Mouse (Mus musculus) kidney, postnatal 14 days (tissue): ENCODE measurements around the gene Sdhd.
"Not testable (repeated sequence)": the region's sequence is repeated elsewhere in the genome, so short reads cannot be mapped to it uniquely, and the experiment has no call there.

Experiments used
- DNase-seq: peaks from one replicate; pipeline ENCODE4 v3.0.0; 2022; ENCODE audit warnings: mixed read lengths

Sdhd gene

GRCm38 (mm10) chr9:50603189-50603997, at the start of gene Sdhd, which contains the start of gene Timm8b:
Gene Sdhd, minus strand, starts transcription at chr9:50603812.
Gene Timm8b, plus strand, starts transcription at chr9:50603910.
- DNase-seq = peak; percentile 96

GRCm38 (mm10) chr9:50650503-50650902, 46.9 kb upstream of the Sdhd start:
- DNase-seq = no peak

- DNase-seq = no peak
These were observed 43.3 kb upstream of the Sdhd start for GRCm38 (mm10) chr9:50646826-50647370.

- DNase-seq = no peak
These were observed 30.7 kb upstream of the Sdhd start for GRCm38 (mm10) chr9:50634270-50634669.

DNA sequence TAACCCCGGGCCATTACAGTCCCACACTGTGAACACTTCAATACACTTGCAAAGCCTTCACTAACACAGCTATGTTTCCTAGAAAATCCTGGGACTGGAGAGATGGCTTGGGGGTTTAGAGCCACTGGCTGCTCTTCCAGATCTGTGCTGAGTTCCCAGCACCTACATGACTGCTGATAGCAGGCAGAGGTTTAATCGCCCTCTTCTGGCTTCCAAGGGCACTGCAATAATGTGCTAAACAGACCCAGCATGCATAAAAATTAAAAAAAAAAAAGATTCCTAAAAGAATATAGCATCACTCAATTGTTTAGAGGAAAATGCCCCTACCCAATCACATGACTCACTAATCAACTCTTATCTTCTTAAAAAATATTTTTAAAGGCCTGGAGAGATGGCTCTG, 29.4 kb upstream of the Sdhd start:
- DNase-seq = no peak

- no peak for DNase-seq
These were observed 28.5 kb upstream of the Sdhd start for GRCm38 (mm10) chr9:50632016-50632688.

- not testable (repeated sequence) for DNase-seq
These were observed 27.3 kb upstream of the Sdhd start for GRCm38 (mm10) chr9:50630903-50631302.

DNA sequence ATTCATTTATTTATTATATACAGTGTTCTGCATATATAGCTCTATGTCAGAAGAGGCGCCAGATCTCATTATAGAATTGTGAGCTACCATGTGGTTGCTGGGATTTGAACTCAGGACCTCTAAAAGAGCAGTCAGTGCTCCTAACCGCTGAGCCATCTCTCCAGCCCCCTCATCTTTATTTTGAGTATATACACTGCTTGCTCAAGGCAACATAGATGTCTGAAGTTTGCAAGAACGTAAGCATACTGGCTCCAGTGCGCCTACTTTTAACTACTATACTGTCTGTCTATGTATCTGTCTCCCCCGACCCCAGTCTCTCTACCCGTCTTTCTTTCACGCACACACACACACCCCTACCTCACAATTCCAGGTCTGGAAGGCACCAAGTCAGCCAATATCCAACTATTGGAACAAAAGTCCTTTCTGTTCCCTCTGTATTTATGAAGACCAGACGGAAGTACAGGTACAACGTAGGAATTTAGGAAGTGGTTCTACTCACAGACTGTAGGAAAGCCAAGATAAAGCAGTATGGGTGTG, 14.2 kb upstream of the Sdhd start:
- no peak for DNase-seq

GRCm38 (mm10) chr9:50616766-50617603, 13.4 kb upstream of the Sdhd start, which contains the start of the genes Pih1d2 and Nkapd1:
Gene Pih1d2, plus strand, starts transcription at chr9:50617321.
Gene Nkapd1, minus strand, starts transcription at chr9:50617464.
- peak; percentile 92 for DNase-seq

GRCm38 (mm10) chr9:50616161-50616560, 12.5 kb upstream of the Sdhd start:
- no peak for DNase-seq

- no peak for DNase-seq
These were observed 8.5 kb upstream of the Sdhd start for GRCm38 (mm10) chr9:50612115-50612514.

GRCm38 (mm10) chr9:50604338-50604737, 726 bp upstream of the Sdhd start:
- no peak for DNase-seq

- DNase-seq = no peak
These were observed 349 bp upstream of the Sdhd start for GRCm38 (mm10) chr9:50603998-50604324.

GRCm38 (mm10) chr9:50602055-50602845, 1.4 kb downstream of the Sdhd start:
- DNase-seq = peak; percentile 10

DNA sequence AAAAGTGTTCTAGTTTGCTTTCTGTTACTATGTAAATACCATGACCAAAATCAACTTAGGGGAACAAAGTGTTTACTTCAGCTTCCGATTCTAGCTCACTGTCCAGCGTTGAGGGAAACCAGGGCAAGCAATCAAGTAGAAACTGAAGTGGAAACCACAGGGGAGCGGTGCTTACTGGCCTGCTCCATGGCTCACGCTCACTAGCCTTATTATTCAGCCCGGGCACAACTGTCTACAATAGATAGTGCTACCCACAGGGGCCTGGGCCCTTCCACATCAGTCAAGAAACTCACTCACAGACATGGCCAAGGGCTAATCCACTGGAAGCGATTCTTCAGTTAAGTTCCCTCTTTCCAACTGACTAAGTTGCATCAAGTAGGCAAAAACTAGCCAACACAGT, 2.1 kb downstream of the Sdhd start:
- no peak for DNase-seq

DNA sequence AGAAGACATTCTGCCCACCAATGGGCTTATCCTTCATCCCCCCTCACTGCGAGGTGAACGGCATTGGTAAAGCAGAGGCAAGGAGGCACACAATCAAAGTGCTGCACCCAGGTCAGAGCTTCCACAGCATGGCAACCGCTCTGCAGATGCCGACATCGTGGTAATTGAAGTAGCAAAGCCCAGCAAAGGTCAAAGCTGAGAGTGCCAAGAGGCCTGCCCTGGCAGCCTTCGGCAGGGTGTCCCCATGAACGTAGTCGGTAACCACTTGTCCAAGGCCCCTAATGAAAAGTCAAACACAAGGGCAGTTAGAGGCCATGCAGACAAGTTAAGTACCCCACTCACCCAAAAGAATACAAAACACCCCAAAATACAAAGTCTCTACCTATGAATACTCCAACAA, 6.6 kb downstream of the Sdhd start:
- no peak for DNase-seq

- DNase-seq = peak; percentile 52
These were observed 8.7 kb downstream of the Sdhd start for GRCm38 (mm10) chr9:50594794-50595417.

- peak; percentile 33 for DNase-seq
These were observed 10.1 kb downstream of the Sdhd start for GRCm38 (mm10) chr9:50593544-50593943.

DNA sequence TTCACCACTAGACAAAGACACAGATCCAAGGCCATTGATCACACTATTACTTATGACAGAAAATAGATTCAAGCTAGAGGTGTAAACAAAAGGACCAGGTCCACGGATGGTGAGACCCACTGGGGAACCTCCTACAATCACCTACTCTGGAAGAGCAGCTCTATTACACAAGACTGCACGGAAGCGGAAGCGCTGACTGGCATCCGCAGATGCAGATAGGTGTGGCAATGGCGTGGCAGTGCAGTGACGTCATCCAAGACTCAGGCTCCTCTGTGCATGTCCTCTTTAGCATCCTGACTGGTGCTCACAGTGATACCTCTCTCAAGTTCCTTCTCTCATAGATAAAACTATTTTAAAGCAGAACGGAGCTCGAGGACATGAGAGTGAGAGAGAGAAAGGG, 10.7 kb downstream of the Sdhd start:
- no peak for DNase-seq

GRCm38 (mm10) chr9:50590856-50591518, 12.6 kb downstream of the Sdhd start:
- no peak for DNase-seq

GRCm38 (mm10) chr9:50586955-50587354, 16.7 kb downstream of the Sdhd start:
- DNase-seq = no peak
